Mouse (Mus musculus) hindbrain, embryonic 16.5 days (tissue): ENCODE results near the gene Stub1. TPM values are rescaled to one million over a fixed set of nuclear protein-coding genes. Genes with fewer than 3 reads are reported as not detected.

Source experiments
- ATAC-seq: fragments of 200-750 bp; cut with Nextera tagmentation; 2 replicates; pipeline ENCODE4 v1.8.0; 2017; ENCODE audit warnings: moderate TSS enrichment, moderate library complexity
- H3K27ac ChIP-seq: fragments of 300-500 bp; sonication (generic); 2 replicates; pipeline ENCODE4 v1.5.1; 2014; ENCODE audit warnings: low read depth, mild to moderate bottlenecking, control low read depth, low read length, moderate library complexity
- H3K27me3 ChIP-seq: fragments of 300-500 bp; sonication (generic); replicated peaks from 2 replicates; pipeline ENCODE4 v1.6.1; 2014; ENCODE audit warnings: low read length; ENCODE audit not compliant: control insufficient read depth, insufficient read depth
- H3K36me3 ChIP-seq: fragments of 300-500 bp; sonication (generic); 2 replicates; pipeline ENCODE4 v1.6.1; 2014; ENCODE audit warnings: mild to moderate bottlenecking, low read length, moderate library complexity, mixed read lengths; ENCODE audit not compliant: control insufficient read depth, insufficient read depth
- H3K4me1 ChIP-seq: fragments of 300-500 bp; sonication (generic); 2 replicates; pipeline ENCODE4 v1.6.1; 2014; ENCODE audit warnings: low read depth, low read length; ENCODE audit not compliant: control insufficient read depth, insufficient read depth
- H3K4me2 ChIP-seq: fragments of 300-500 bp; sonication (generic); 2 replicates; pipeline ENCODE4 v1.6.1; 2014; ENCODE audit warnings: mild to moderate bottlenecking, low read length, control low read depth, moderate library complexity
- H3K4me3 ChIP-seq: fragments of 300-500 bp; sonication (generic); 2 replicates; pipeline ENCODE4 v1.5.1; 2014; ENCODE audit warnings: mild to moderate bottlenecking, low read length, control low read depth, moderate library complexity
- H3K9ac ChIP-seq: fragments of 300-500 bp; sonication (generic); 2 replicates; pipeline ENCODE4 v1.6.1; 2014; ENCODE audit warnings: low read depth, mild to moderate bottlenecking, control low read depth, low read length, moderate library complexity
- H3K9me3 ChIP-seq: fragments of 300-500 bp; sonication (generic); 2 replicates; pipeline ENCODE4 v1.6.1; 2014; ENCODE audit warnings: mild to moderate bottlenecking, low read length, moderate library complexity; ENCODE audit not compliant: control insufficient read depth
- WGBS: fragments of 180-500 bp; shearing (Covaris S2); extraction: QIAGEN DNeasy Blood & Tissue Kit; methylation state at CpG from one replicate; pipeline ENCODE4 v1.1.7; 2014; 5-methylcytosine and 5-hydroxymethylcytosine counted together
- polyA plus RNA-seq: library from polyadenylated mRNA; unstranded; fragments of >200 nt; fragmentation: Nextera tagmentation; extraction: Ambion mirVana; gene quantifications from 2 replicates; pipeline ENCODE4 v1.2.1, GENCODE M21; 2015

The Stub1 gene
- polyA plus RNA-seq, 1 experiment from 2014 or later, result 428 TPM

GRCm38 (mm10) chr17:25806507-25806906, 26.7 kb downstream of the Stub1 start:
- no peaks in the 10 kb centered on the region for H3K36me3 ChIP-seq
- H3K4me2 ChIP-seq, result no peak overlapping the region
- no peaks in the 10 kb centered on the region for H3K27me3 ChIP-seq
- no peak overlapping the region for H3K9ac ChIP-seq
- H3K4me3 ChIP-seq, result no peak overlapping the region
- H3K9me3 ChIP-seq, result no peaks in the 10 kb centered on the region
- ATAC-seq, result no peak
- peaks cover 36% of the 10 kb centered on the region for H3K4me1 ChIP-seq
- no peak overlapping the region for H3K27ac ChIP-seq
- 88% methylated on average over 4 of the region's 4 CpGs for WGBS

- Histone ChIP-seq H3K4me3 (no peak overlapping the region), H3K4me2 (peak overlapping the region; percentile 25), H3K4me1 (peaks cover 17% of the 10 kb centered on the region), H3K36me3 (no peaks in the 10 kb centered on the region), H3K9ac (peak overlapping the region; percentile 56), H3K27me3 (no peaks in the 10 kb centered on the region), H3K27ac (peak overlapping the region; percentile 77), H3K9me3 (no peaks in the 10 kb centered on the region)
- 6% methylated on average over 10 of the region's 10 CpGs for WGBS
- peak; percentile 93 for ATAC-seq
Measured at GRCm38 (mm10) chr17:25802825-25803517, 30.2 kb downstream of the Stub1 start.

GRCm38 (mm10) chr17:25801029-25801428, 32.2 kb downstream of the Stub1 start:
- peak; percentile 4; the same call in 1 of the 2 replicates for ATAC-seq
- Histone ChIP-seq H3K27me3 (peaks cover 3% of the 10 kb centered on the region; the same call in 1 of the 2 replicates), H3K4me2 (no peak overlapping the region), H3K9me3 (no peaks in the 10 kb centered on the region), H3K4me3 (no peak overlapping the region), H3K36me3 (no peaks in the 10 kb centered on the region), H3K9ac (no peak overlapping the region), H3K27ac (no peak overlapping the region), H3K4me1 (peaks cover 30% of the 10 kb centered on the region)
- 8% methylated on average over 6 of the region's 6 CpGs for WGBS

- peak; percentile 55 for ATAC-seq
- peak within 1 kb of the TSS; percentile 65 for H3K4me3 ChIP-seq
- H3K9ac ChIP-seq, result peak within 1 kb of the TSS; percentile 67
- peak within 1 kb of the TSS; percentile 83 for H3K27ac ChIP-seq
- H3K36me3 ChIP-seq, result no peaks in the 10 kb centered on the region
- peak within 1 kb of the TSS; percentile 83 for H3K4me2 ChIP-seq
- WGBS, result 0% methylated on average over 28 of the region's 35 CpGs
- peaks cover 28% of the 10 kb centered on the region for H3K4me1 ChIP-seq
- peaks cover 3% of the 10 kb centered on the region; the same call in 1 of the 2 replicates for H3K27me3 ChIP-seq
- H3K9me3 ChIP-seq, result no peaks in the 10 kb centered on the region
Measured at GRCm38 (mm10) chr17:25796951-25797369, 36.2 kb downstream of the Stub1 start, which contains the start of gene Metrn. Gene Metrn, minus strand, starts transcription at chr17:25797136.

GRCm38 (mm10) chr17:25796211-25796771, 36.9 kb downstream of the Stub1 start:
- Histone ChIP-seq H3K9me3 (no peaks in the 10 kb centered on the region), H3K4me1 (peaks cover 30% of the 10 kb centered on the region), H3K36me3 (no peaks in the 10 kb centered on the region), H3K4me2 (peak overlapping the region; percentile 83), H3K4me3 (peak overlapping the region; percentile 65), H3K9ac (peak overlapping the region; percentile 67), H3K27ac (peak overlapping the region; percentile 83), H3K27me3 (peaks cover 3% of the 10 kb centered on the region; the same call in 1 of the 2 replicates)
- ATAC-seq, result no peak
- 1% methylated on average over 29 of the region's 37 CpGs for WGBS

- peaks cover 37% of the 10 kb centered on the region for H3K4me1 ChIP-seq
- H3K9me3 ChIP-seq, result no peaks in the 10 kb centered on the region
- H3K4me2 ChIP-seq, result peak within 1 kb of the TSS; percentile 83
- H3K9ac ChIP-seq, result peak within 1 kb of the TSS; percentile 67
- peak within 1 kb of the TSS; percentile 65 for H3K4me3 ChIP-seq
- ATAC-seq, result peak; percentile 57
- H3K27ac ChIP-seq, result peak within 1 kb of the TSS; percentile 83
- no peaks in the 10 kb centered on the region for H3K36me3 ChIP-seq
- peaks cover 3% of the 10 kb centered on the region; the same call in 1 of the 2 replicates for H3K27me3 ChIP-seq
- 18% methylated on average over 6 of the region's 6 CpGs for WGBS
Measured at GRCm38 (mm10) chr17:25795609-25796092, 37.6 kb downstream of the Stub1 start, which contains the start of gene AC134908.4. Gene AC134908.4, minus strand, starts transcription at chr17:25795659.

- 35% methylated on average over 17 of the region's 17 CpGs for WGBS
- Histone ChIP-seq H3K27me3 (peaks cover 3% of the 10 kb centered on the region; the same call in 1 of the 2 replicates), H3K4me3 (peak overlapping the region; percentile 65), H3K36me3 (no peaks in the 10 kb centered on the region), H3K9ac (peak overlapping the region; percentile 32; the same call in 1 of the 2 replicates), H3K4me2 (peak overlapping the region; percentile 83), H3K9me3 (no peaks in the 10 kb centered on the region), H3K27ac (peak overlapping the region; percentile 71), H3K4me1 (peaks cover 41% of the 10 kb centered on the region)
- no peak for ATAC-seq
Measured at GRCm38 (mm10) chr17:25794998-25795397, 38.2 kb downstream of the Stub1 start.

GRCm38 (mm10) chr17:25794197-25794596, 39.0 kb downstream of the Stub1 start:
- peaks cover 41% of the 10 kb centered on the region for H3K4me1 ChIP-seq
- H3K9ac ChIP-seq, result no peak overlapping the region

GRCm38 (mm10) chr17:25792615-25793014, 40.6 kb downstream of the Stub1 start, which contains the start of gene Fam173a:
Gene Fam173a, minus strand, starts transcription at chr17:25792901.
- peak within 1 kb of the TSS; percentile 73 for H3K4me3 ChIP-seq
- H3K36me3 ChIP-seq, result peaks cover 13% of the 10 kb centered on the region
- no peaks in the 10 kb centered on the region for H3K9me3 ChIP-seq
- H3K4me1 ChIP-seq, result peaks cover 41% of the 10 kb centered on the region
- H3K4me2 ChIP-seq, result peak within 1 kb of the TSS; percentile 67
- H3K9ac ChIP-seq, result peak within 1 kb of the TSS; percentile 82
- peak; percentile 50 for ATAC-seq
- 1% methylated on average over 14 of the region's 14 CpGs for WGBS
- peak within 1 kb of the TSS; percentile 91 for H3K27ac ChIP-seq
- peaks cover 3% of the 10 kb centered on the region; the same call in 1 of the 2 replicates for H3K27me3 ChIP-seq

More at GRCm38 (mm10) chr17:25794197-25794596, 39.0 kb downstream of the Stub1 start:
- H3K4me3 ChIP-seq, result no peak overlapping the region
- H3K36me3 ChIP-seq, result peaks cover 7% of the 10 kb centered on the region; the same call in 1 of the 2 replicates
- peak overlapping the region; percentile 27 for H3K4me2 ChIP-seq
- WGBS, result 16% methylated on average over 13 of the region's 13 CpGs
- peak overlapping the region; percentile 91 for H3K27ac ChIP-seq
- no peaks in the 10 kb centered on the region for H3K9me3 ChIP-seq
- peaks cover 3% of the 10 kb centered on the region; the same call in 1 of the 2 replicates for H3K27me3 ChIP-seq
- ATAC-seq, result no peak
